Mouse (Mus musculus): Measurements from ENCODE around the gene Hgf. TPM values are rescaled to one million over a fixed set of nuclear protein-coding genes. Genes with fewer than 3 reads are reported as not detected.

Gene Hgf
- total RNA-seq (2021): 1 to 10 TPM; 4.7 to 5.8 TPM
- long read RNA-seq, experiment 1, partial matches to known transcripts: 0 of 1 reads
- long read RNA-seq, experiment 1, other reads (novel, unspliced or antisense): 0 of 1 reads
- long read RNA-seq, experiment 2, partial matches to known transcripts: 2 of 2 reads
- long read RNA-seq, experiment 2, other reads (novel, unspliced or antisense): 0 of 2 reads

DNA sequence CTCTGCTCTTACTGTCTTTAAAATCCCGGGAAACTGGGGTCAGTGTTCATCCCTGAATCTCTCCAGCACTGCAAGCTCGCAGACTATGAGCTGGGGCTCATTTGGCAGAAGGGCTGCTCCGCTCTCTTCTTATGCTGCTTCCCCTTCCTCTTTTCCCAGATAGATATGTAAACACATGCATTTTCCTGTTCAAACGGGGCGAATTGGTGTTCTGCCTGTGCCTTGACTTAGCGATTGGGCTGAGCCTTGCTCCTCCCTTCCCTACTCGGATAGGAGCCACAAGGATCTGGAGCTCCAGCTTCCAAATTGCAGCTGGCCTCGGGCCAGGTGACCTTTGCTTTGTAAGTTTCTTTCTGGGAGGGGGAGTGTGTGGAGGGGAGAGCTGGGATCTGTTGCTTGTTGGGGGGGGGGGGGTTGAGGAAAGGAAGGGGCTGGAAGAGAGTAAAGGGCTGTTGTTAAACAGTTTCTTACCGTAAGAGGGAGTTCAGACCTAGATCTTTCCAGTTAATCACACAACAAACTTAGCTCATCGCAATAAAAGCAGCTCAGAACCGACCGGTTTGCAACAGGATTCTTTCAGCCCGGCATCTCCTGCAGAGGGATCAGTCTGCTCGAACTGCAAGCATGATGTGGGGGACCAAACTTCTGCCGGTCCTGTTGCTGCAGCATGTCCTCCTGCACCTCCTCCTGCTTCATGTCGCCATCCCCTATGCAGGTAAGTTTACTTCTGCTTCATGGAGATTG, at the start of gene Hgf:
Gene Hgf, plus strand, starts transcription at position 192 of the 744 bp plus-strand sequence.
- peak; percentile 10 to 52 for DNase-seq (ENCODE audit: low spot score in 2 of 2)

DNA sequence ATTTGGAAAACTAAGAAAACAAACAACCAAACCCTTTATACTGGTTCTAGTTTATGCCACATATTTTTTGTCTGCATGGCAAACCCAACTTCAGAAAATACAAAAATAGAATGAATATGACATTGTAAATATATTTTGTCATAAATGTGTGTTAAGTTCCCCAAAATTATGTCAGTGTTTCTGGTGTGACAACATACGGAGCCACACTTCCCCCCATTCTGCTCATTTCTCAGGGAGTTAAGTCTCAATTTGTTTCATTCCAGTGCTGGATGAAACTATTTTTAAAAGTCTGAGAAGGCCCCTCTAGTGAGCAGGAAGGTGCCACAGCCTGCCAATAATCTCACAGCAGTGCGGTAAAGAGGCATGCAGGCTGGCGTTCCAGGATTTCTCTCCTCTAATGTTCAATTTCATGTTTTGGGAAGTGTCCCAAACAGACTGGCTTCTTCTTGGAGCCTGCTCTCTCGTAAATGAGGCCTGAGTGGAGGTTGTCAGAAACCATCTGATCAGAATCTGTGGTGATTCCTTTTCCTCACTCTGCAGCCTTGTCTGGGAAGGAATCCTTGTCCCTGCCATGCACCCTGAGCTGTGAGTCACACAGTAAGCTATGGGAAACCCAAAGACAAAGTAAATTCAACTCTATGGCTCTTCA, 46.5 kb upstream of the Hgf start:
- DNase-seq (ENCODE audit: low spot score in 2 of 2): no peak

DNA sequence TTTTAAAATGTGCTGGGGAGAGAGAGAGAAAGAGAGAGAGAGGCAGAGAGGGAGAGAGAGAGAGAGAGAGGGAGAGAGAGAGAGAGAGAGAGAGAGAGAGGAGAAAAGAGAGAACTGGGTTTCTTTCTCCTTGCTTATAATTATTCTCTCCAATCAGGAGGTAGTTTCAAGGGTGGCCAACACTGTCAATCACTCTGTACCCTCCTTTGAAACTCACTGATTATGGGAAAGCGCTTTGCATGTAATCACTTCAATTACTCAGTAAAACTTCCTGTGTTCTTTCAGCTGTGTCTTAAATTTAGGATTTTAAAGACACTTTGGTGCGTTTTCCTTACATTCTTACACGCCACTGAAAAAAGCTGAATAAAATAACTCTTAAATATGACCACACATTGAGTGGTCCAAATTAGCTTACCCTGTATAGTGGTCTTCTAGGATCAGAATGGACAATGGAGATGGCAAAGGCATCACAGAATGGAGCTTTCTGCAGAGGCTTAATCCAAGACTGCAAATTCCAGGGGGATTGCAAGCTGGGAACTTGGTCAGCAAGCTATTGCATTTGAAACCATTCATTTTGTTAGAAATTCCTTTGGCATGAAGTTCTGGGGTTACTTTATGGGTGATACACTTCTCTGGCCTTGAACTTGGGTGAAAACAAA, 21.5 kb upstream of the Hgf start:
- no peak for DNase-seq (ENCODE audit: low spot score in 2 of 2)

DNA sequence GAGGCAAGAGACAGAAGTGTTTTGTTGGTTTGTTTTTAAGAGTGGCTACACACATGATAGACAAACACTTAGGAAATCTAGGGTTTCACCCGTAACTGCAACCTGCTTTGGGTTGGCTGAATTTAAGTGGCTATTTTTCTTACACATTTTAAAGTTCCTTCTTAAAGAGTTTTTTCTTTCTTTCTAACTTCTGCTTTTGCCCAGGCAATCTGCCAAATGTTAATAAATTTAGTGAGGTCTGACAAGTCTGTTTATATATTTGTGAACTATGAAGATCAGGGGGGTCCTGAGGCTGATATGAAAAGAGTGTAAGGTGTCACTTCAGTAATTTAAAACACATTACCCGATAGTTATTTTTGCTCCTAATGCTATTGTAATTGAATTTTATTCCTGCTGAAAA, 15.2 kb upstream of the Hgf start:
- no peak for DNase-seq (ENCODE audit: low spot score in 2 of 2)

DNA sequence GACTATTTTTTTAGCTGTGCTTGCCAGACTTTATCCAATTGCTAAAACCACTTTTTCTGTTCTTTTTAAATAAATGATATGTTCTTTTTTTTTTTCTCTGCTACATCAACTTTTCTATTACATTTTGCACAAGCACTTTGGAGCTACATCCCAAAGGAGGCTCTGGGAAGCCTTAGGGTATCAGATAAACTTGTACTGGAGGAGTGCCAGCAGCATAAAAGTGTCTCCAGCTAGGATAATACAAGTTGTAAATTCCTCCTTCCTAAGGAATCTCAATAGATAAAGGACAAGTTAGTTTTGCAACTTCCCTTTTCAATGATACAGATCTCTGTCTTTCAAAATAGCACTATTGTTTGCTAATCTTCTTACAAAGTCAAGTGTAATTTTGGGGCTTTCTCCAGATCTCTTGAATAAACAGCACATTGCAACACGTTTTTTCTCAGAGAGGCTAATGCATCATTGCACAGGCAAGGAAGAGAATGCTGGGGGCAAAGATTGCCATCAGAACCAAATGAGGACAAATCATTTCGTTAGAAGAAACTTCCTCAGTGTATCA, 11.7 kb upstream of the Hgf start:
- DNase-seq (ENCODE audit: low spot score in 2 of 2): no peak

DNA sequence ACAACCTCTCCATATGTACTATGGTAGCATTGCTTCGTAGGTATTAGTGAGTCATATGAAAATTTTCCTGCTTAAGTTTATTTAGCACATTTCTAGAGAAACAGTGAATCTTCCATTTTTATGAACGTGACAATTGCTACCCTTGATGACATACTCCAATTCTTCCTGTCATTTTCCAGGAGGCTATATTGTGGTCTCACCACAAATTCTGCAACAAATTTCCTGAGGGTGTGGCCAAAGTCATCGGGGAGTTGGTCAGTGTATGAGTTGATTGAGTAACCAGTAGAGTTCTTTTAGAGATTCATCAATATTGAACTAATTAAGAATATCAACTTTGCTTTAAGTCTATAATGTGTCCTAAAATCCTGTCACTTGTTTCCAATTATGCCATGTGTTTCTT, 5.8 kb upstream of the Hgf start:
- no peak for DNase-seq (ENCODE audit: low spot score in 2 of 2)

DNA sequence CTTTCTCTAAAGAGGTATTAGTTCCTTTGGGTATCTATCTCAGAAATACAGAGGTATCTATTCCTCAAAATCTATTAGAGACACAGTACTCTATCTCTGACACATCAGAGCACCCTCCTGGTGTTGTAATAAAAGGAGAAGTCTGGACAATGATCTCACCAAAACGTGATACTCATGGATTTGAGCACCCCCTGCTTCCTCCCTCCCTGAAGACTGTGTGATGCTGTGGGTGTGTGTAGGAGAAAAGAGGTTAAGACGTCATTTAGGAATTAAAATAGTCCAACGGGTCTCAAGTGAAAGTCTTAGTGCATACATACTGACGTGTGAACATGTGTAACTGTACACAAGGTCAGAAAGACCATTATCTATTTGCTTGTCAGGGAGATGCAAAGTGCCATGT, 648 bp upstream of the Hgf start:
- DNase-seq (ENCODE audit: low spot score in 2 of 2): no peak

DNA sequence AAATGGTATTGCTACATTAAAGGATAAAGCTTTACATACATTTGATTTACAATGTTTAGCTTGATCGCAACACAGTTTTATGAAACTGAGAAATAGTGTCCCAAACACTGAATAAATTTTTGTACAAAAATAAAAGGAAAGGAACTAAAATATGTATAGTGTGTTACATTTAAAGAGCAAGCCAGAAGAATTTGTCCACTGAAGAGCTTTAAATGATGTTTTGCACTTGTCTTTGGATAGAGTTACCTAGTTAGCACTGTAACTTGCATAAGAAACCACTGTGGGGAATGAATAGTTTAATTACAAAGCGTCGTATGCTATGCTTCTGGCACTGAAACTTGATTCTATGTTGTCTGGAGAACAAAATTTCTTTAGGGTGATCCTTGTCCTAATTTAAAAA, 7.0 kb downstream of the Hgf start:
- no peak for DNase-seq (ENCODE audit: low spot score in 2 of 2)

DNA sequence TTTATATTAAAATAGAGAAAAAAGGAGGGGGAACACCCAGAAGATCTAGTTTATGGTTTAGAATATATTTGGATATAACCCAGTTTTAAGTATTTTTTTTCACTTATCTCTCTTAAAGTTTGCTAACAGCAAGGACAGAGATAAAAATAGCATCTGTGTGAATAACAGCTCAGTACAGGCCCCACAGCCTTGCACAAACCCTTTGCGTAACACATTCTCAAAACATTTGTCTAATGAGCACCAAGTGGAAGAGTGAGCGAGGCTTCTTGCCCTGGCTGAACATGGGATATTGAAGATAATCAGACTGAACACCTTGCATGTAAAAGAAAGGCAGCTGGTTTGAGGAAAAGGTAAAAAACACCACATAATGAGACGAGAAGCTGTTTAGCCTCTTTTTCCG, 15.7 kb downstream of the Hgf start:
- DNase-seq (ENCODE audit: low spot score in 2 of 2): no peak

DNA sequence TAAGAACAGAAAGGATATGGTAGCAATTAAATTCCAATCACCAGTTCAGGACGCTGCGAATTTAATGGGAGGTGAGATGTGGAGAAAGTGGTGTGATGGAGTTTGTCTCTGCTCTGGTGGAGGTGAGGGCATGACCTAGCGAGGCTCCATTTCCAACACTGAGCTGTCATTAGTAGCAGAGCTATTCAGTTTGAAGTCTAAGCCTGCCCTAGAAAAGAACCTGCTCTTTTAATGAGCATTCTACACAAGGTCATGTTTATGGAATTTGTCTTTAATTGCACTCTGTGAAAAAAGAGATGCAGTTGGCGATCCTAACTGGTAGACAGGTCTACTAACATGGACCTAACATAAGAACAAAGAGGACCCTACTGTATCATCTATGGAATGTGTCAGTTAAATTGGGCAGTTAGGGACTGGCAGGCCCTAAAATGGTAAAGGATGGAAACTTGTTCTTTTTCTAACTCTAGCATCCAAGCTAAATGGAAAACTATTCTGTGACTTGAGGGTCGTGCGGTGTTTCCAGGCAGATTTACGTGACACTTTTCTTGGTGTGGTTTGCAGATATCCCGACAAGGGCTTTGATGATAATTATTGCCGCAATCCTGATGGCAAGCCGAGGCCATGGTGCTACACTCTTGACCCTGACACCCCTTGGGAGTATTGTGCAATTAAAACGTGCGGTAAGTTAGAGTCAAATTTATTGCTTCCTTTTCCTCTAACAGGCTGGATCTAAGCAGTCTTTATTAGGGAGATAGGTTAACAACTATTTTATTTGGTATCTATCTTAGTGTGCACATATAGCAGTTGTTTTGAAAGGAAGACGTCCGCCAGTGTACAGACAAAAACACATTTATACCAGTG, 24.8 kb downstream of the Hgf start:
- DNase-seq (ENCODE audit: low spot score in 2 of 2): no peak

DNA sequence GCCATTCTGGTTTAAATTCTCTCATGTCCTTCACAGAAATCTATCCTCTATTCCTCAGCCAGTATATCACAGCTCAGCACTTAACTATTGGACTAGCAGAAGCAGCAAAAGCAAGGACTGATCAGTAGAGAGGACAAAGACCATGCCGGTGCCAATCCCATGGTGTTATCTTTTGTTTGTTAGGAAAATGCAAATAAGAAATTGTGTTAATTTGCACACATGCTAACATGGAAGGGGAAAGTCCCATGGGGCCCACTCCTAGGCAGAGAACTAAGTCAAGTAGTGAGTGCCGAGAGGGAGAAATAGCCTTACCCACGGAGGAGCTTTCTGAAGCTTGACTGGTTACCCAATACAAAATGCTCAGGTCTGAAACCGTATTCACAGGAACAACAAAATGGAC, 42.4 kb downstream of the Hgf start:
- DNase-seq (ENCODE audit: low spot score in 2 of 2): no peak

DNA sequence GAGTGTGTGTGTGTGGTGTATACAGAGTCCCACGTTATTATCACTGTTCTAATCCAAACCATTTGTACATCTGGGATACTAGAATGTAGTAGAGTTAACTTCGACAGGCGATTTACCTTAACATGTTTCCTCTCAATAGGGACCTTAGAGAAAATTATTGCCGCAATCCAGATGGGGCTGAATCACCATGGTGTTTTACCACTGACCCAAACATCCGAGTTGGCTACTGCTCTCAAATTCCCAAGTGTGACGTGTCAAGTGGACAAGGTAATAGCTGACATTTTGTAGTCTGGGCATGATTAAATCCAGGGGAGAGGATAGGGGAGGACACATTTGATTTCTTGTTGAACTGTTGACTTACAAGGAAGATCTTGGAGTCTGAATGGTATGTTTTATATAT, 44.7 kb downstream of the Hgf start:
- no peak for DNase-seq (ENCODE audit: low spot score in 2 of 2)

DNA sequence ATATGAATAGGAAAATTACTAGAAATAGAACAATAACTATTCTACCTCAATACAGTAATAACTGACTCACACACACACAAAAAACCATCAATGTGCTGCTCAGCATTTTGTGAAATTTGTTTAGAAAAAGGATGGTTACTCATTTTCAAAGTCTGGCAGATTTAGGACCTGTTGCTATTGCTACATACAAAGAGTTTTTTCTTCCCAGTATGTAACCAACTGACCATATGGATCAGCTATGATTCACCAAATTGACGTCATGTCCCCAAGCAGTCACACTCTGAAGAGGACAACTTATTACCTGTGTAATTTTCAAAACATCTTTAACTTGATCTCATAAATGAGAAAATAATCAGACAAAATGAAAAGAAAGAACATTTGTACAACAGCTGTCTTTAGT, 48.2 kb downstream of the Hgf start:
- no peak for DNase-seq (ENCODE audit: low spot score in 2 of 2)

DNA sequence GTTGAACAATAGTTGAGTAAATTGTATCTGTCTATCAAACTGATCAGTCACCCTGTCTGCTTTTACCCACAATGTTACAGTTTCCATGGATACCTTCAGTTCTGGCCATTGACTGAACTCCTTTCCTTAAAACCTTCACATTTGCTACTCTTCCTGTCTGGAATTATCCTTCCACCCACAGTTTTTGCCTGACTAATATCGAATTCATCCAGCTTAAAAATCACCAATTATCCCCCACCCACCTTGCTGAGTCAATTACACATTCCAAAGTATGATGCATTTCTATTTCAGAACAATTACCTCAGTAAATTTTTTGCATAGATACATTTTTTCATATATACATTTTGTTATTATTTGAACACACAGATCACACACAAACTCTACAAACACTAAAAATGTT, 79.7 kb downstream of the Hgf start:
- DNase-seq (ENCODE audit: low spot score in 2 of 2): no peak

DNA sequence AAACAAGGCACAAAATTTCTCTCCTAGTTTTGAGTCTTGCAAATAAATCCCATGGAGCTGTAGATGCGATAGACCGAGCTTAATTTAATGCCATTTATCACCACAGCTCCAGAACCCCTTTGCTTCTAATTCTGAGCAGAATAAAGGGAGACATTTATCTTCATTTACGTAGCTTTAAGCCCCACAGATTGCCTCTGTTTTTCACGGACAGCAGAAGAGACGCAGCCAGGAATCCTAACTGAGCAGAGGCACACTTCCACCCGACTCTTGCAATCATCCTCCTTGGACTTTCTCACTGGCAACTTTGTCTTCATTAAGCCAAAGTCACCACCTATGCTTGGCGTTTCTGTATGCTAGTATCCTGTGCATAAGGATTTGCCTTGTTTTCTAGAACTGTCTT, 93.1 kb downstream of the Hgf start:
- no peak for DNase-seq (ENCODE audit: low spot score in 2 of 2)

DNA sequence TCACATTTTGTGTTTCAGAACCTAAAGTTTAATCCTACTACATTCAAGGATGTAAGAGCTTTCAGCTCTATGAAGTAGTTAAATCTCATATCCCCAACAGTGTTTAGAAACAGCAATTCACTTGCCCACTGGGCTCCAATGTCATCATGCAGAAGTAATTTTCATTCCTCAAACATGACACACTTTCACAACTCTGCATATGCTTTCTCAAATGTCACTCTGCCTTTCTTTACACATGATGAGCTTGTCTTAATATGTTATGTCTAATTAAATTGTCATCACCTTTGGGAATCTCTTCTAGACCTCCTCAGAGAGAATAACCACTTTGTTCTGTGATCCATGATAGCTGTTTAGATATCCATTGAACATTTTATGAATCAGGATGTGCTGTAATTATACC, 94.4 kb downstream of the Hgf start:
- DNase-seq (ENCODE audit: low spot score in 2 of 2): no peak

DNA sequence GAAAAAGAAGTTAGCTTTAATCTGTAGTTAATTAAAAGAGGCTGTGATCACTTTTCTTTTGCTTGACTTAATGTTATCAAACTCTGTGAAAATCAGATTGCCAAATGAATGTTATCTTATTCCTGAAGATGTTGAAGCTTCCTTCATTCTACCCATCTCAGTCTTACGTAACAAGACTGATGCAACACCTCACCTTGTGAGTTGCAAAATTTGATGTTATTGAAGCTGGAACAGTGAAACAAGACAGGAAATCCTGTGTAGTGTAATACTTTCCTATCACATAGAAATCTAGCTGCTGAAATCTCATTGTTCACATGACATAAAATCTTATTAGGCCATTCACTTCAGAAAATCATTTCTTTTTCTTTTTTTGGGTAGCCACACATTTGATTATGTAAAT, 96.9 kb downstream of the Hgf start:
- DNase-seq (ENCODE audit: low spot score in 2 of 2): no peak

DNA sequence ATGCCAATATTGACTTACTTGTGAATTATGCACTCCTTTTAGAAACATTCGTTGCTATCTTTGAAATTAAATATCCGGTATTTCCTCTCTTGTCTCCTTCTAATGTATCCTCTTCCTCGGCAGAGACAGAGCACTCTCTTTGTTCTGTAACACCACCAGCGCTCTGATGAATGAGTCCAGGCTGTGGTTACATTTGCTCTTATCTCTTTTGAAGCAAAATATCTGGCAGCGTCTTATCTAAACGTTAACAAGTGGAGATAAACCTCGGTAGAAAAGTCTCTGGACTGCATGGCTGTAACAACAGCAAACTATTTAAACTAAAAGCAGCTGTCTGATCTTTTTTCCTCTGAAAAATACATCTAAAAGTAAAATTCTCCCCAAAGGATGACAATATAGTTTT, 100.7 kb downstream of the Hgf start:
- no peak for DNase-seq (ENCODE audit: low spot score in 2 of 2)

Data from adrenal gland, adult 18-20 months (tissue).